Mouse (Mus musculus) brain, embryonic 14.5 days (tissue): ENCODE measurements around the gene Prpf18.

Source experiments
- CTCF ChIP-seq: fragments of 200-500 bp; IDR thresholded peaks from 2 replicates; pipeline ENCODE4 v1.5.1; 2012; ENCODE audit warnings: inconsistent platforms, mild to moderate bottlenecking, moderate library complexity, borderline replicate concordance; ENCODE audit not compliant: insufficient read depth, insufficient read length; ENCODE audit errors: extremely low read depth
- POLR2A ChIP-seq: fragments of 200-500 bp; IDR thresholded peaks from 2 replicates; pipeline ENCODE4 v1.6.1; 2012; ENCODE audit warnings: mild to moderate bottlenecking, inconsistent platforms, borderline replicate concordance; ENCODE audit not compliant: poor library complexity, insufficient read depth, insufficient read length, severe bottlenecking; ENCODE audit errors: extremely low read depth

GRCm38 (mm10) chr2:4606559-4606958, 45.4 kb downstream of the Prpf18 start:
- TF ChIP-seq CTCF, result no peak
- TF ChIP-seq POLR2A, result no peak
